Mouse (Mus musculus) kidney, adult 2 months (tissue): ENCODE results near the gene Tsfm. TPM values are rescaled to one million over a fixed set of nuclear protein-coding genes. Genes with fewer than 3 reads are reported as not detected.
A peak's percentile ranks its signal among the peaks of the same experiment; 100 is the strongest.

ENCODE experiments used
- DNase-seq: peaks from one replicate; pipeline ENCODE4 v3.0.0; 2021
- H3K27ac ChIP-seq: fragments of 200-500 bp; 2 replicates; pipeline ENCODE4 v1.5.1; 2012; ENCODE audit warnings: low read depth, low read length, control low read depth, inconsistent platforms; ENCODE audit not compliant: insufficient read depth
- H3K27me3 ChIP-seq: fragments of 200-500 bp; replicated peaks from 2 replicates; pipeline ENCODE4 v1.6.1; 2012; ENCODE audit warnings: mild to moderate bottlenecking, moderate library complexity, low read length, inconsistent platforms; ENCODE audit not compliant: control insufficient read depth, insufficient read depth
- H3K36me3 ChIP-seq: fragments of 200-500 bp; 2 replicates; pipeline ENCODE4 v1.6.1; 2012; ENCODE audit warnings: mild to moderate bottlenecking, moderate library complexity, low read length, inconsistent platforms; ENCODE audit not compliant: control insufficient read depth, insufficient read depth
- H3K4me1 ChIP-seq: fragments of 200-500 bp; 2 replicates; pipeline ENCODE4 v1.6.1; 2011; ENCODE audit warnings: low read length; ENCODE audit not compliant: control insufficient read depth, insufficient read depth
- H3K4me3 ChIP-seq: fragments of 200-500 bp; 2 replicates; pipeline ENCODE4 v1.5.1; 2011; ENCODE audit warnings: mild to moderate bottlenecking, low read depth, low read length, control low read depth; ENCODE audit not compliant: insufficient read depth
- CTCF ChIP-seq: fragments of 200-500 bp; conservative IDR thresholded peaks from 2 replicates; pipeline ENCODE4 v1.5.1; 2011; ENCODE audit warnings: low read depth, mild to moderate bottlenecking, control low read depth, low read length, moderate library complexity, mixed read lengths; ENCODE audit not compliant: insufficient read depth, insufficient read length
- POLR2A ChIP-seq: fragments of 200-500 bp; IDR thresholded peaks from one replicate; pipeline ENCODE4 v1.6.1; 2011; ENCODE audit warnings: low read depth, low read length, control low read depth
- WGBS: fragments of 180-500 bp; shearing (Covaris S2); methylation state at CpG from one replicate; pipeline ENCODE4 v1.1.7; 2018; 5-methylcytosine and 5-hydroxymethylcytosine counted together
- polyA plus RNA-seq: library from polyadenylated mRNA; depleted of rRNA; stranded (reverse); fragments of >200 nt; gene quantifications from 2 replicates; pipeline ENCODE4 v1.2.3, GENCODE M21; 2012

Gene Tsfm
- polyA plus RNA-seq, 1 experiment = 54.0 TPM

DNA sequence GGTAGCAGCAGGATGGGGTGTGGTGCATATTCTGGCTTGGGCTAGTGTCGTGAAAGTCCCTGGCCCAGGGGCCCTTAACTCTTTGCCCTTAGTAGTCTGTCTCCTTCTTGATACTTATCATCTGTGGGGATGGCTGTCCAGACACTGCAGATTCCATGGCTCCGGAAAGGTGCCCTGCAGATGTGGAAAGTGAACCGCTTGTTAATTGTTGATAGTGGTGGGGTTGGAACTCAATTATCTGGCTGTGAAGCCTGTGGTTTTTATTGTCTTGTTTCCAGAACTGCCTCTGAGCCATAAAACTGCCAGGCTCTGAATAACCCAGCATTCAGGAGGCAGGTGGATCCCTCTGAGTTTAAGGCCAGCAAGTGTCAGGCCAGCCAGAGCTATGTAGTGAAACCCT, 39.0 kb downstream of the Tsfm start:
- peaks cover 11% of the 10 kb centered on the region for H3K36me3 ChIP-seq
- TF ChIP-seq CTCF (no peak), POLR2A (no peak)

DNA sequence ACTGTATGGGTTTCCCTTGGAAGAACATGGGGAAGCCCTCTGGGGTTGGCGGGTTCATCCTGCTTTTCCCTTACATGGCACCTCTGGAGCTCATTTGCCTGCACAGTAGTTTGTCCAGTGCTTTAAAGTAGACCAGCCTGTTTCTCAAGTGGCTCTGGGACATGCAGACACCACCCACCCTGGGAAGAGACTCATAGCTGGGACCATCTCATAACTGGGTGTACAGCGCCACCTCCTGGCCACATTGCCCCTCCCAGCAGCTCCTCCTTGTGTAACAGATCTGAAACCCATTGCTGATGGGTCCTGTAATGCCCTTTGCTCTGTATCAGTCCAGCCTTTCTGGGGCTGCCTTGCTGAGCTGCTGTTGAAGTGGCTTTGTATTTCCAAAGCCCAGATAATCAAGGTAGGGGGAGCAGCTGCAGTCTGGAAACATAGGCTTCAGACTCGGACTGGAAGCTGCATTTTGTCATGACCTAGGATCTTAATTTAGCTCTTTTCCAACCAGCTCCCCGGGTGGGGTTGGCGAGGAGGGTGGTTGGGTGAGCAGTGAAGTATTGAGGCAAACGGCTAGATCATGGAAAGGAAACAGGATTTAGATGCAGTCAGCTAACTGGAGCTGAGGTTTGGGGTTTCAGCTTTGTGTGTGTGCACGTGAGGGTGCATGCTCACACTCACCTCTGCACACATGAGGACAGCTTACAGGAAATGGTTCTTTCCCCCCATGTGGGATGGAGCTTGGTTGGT, 40.2 kb downstream of the Tsfm start:
- no peak overlapping the region for H3K27ac ChIP-seq
- 23% methylated on average over 7 of the region's 7 CpGs for WGBS
- H3K36me3 ChIP-seq = peaks cover 11% of the 10 kb centered on the region
- no peaks in the 10 kb centered on the region for H3K27me3 ChIP-seq
- H3K4me3 ChIP-seq = no peak overlapping the region
- peaks cover 37% of the 10 kb centered on the region for H3K4me1 ChIP-seq
- DNase-seq = peak; percentile 88
- TF ChIP-seq CTCF = peak; percentile 98
- no peak for TF ChIP-seq POLR2A

More for the DNA sequence above, 39.0 kb downstream of the Tsfm start:
- Histone ChIP-seq H3K27ac (no peak overlapping the region), H3K27me3 (no peaks in the 10 kb centered on the region), H3K4me1 (peaks cover 27% of the 10 kb centered on the region), H3K4me3 (no peak overlapping the region)
- no peak for DNase-seq
- WGBS = 47% methylated on average over 3 of the region's 3 CpGs

GRCm38 (mm10) chr10:126988513-126989165, 42.0 kb downstream of the Tsfm start:
- Histone ChIP-seq H3K4me1 (peaks cover 54% of the 10 kb centered on the region), H3K27ac (0 out of 2 replicates have a peak overlapping the region, but pooled peaks have one; percentile 3), H3K4me3 (no peak overlapping the region), H3K27me3 (no peaks in the 10 kb centered on the region), H3K36me3 (peaks cover 6% of the 10 kb centered on the region)
- no peak for DNase-seq
- WGBS = 44% methylated on average over 5 of the region's 5 CpGs
- TF ChIP-seq POLR2A (no peak), CTCF (no peak)

GRCm38 (mm10) chr10:126987183-126988118, 43.2 kb downstream of the Tsfm start:
- no peak for DNase-seq
- Histone ChIP-seq H3K27me3 (no peaks in the 10 kb centered on the region), H3K27ac (peak overlapping the region; percentile 71), H3K4me3 (no peak overlapping the region; the same call in 1 of the 2 replicates), H3K36me3 (peaks cover 4% of the 10 kb centered on the region), H3K4me1 (peaks cover 65% of the 10 kb centered on the region)
- whole genome bisulfite sequencing = 32% methylated on average over 8 of the region's 8 CpGs
- TF ChIP-seq CTCF (no peak), POLR2A (no peak)

DNA sequence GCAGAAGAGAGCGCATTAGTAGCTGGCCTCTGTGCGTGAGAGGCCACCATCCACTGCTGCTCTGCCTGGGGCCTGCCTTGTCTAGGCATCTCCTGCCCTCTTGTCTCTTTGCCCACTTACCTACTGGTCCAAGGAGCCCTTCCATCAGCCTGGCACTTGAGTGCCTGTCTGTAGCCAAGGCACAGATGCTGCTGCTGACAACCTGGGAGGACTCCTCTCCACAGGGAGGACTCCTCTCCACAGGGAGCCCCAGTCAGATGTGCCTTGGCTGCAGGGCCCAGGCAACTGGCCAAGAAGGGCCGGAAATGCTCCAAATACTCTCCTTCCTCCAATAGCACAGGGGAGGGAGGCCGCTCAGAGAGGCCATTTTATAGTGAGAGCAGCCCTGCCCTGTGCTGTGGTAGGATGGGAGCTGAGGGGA, 44.1 kb downstream of the Tsfm start:
- Histone ChIP-seq H3K27ac (peak overlapping the region; percentile 71), H3K27me3 (no peaks in the 10 kb centered on the region), H3K36me3 (no peaks in the 10 kb centered on the region), H3K4me3 (no peak overlapping the region), H3K4me1 (peaks cover 74% of the 10 kb centered on the region)
- peak; percentile 95 for DNase-seq
- 21% methylated on average over 4 of the region's 4 CpGs for WGBS
- TF ChIP-seq POLR2A (no peak), CTCF (no peak)

GRCm38 (mm10) chr10:126985579-126985978, 45.1 kb downstream of the Tsfm start:
- H3K36me3 ChIP-seq = no peaks in the 10 kb centered on the region
- TF ChIP-seq CTCF (no peak), POLR2A (no peak)
- H3K4me1 ChIP-seq = peaks cover 74% of the 10 kb centered on the region
- H3K27me3 ChIP-seq = no peaks in the 10 kb centered on the region
- no peak overlapping the region; the same call in 1 of the 2 replicates for H3K27ac ChIP-seq
- 65% methylated on average over 9 of the region's 9 CpGs for WGBS
- no peak for DNase-seq
- H3K4me3 ChIP-seq = no peak overlapping the region
